Mouse (Mus musculus): ENCODE data around the gene Otulin. TPM values are rescaled to one million over a fixed set of nuclear protein-coding genes. Genes with fewer than 3 reads are reported as not detected.

Gene Otulin
- total RNA-seq, 4 experiments from 2014 or later, result 17.6 to 22.3 (median 20.1) TPM

DNA sequence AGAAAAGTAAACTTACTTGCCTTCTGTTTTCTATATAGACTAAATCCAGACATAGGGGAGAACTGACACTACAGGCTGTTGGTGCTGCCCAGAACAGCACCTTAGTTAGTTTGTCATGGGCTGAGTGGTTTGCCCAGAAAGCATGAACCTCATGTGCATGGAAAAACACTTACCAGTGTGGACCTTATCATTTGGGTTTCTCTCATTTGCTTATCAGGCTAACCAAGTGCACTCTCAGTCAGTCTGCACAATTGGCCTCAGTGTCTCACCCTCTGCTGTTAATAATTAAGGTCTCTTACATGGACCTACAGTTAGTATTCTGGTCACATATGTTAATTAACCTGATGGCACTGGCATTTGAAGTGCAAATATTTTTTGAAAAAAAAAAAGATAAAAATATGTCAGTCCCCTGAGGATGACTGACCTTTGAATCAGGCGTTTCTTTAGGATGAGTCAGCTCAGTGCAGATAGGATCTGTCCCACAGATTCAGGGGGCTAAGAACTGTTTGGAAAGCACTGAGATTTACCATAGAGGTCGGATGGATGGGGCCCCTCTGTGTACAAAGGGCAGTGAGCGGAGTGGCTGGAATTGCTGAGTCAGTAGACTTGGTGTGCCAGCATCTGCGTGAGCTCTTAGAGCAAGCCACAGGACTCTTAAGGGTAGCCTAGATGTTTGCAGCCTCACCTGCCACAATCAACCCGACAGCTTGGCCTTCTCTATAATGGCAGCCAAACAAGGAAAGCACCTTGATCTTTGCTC lies 124.2 kb downstream of the Otulin start:
- DNase-seq (ENCODE audit: low spot score in 2 of 2), result no peak

DNA sequence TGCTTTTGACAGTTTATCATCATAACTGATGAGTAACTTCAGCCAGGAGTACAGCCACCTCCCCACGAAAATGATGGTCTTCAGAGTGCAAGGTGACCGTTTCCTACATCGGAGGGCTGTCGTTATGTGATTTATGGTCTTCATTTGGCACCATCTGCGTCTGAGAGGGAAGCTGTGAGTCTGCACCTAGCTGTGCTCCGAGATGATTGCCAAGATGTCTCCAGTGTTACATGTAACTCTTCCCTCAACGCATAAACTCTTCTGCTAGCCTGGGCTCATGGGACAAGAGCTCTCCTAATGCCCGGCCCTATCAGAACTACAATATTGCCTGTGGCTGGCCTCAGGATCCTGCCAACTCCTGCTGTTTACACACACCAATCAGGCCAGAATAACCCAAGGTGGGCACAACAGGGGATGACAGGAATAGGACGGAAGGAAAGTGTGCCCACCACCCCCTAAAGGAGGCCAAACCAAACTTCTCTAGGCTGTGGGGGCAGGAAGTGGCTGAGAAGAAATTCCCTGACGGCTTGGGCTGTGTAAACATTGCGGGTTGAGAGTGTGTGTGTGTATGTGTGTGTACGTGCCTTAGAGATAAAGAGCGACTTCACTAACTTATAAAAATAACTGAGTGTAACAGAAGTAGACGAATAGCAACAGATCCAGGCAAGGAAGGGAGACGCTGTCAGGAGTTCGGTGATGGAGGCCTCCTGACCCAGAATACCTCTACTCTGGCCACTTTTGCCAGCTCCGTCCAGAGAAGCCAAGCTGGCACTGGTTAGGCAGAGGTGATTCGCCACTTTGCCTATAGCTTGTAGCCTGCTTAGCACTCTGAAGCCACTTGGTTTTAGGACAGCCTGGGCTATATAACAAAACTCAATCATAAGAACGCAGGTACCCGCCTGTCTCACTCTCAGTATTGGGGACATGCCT lies 126.4 kb downstream of the Otulin start:
- DNase-seq (ENCODE audit: low spot score in 2 of 2), result peak; percentile 31 to 53

DNA sequence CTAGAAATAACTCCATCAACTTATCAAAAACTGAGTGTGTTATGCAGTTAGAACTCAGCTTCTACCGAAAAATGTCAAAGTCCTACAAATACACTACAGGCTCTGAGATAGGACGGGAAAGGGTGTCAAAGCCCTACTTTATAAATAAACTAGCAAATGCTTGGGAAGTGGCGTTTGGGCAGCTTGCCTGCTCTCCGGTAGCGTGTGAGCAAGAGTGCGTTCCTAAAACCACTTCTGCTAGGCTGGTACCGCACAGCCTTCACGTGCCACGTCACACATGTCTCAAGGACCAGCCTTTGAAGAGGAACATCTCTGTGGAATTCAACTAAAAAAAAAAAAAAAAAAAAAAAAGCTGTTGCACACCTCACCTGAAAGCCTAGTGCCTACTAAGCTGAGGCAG lies 127.3 kb downstream of the Otulin start:
- DNase-seq (ENCODE audit: low spot score in 2 of 2), result peak in 1 of 2 experiments; percentile 24

- no peak for DNase-seq (ENCODE audit: low spot score in 2 of 2)
Observed at GRCm38 (mm10) chr15:27502338-27502737, 128.2 kb downstream of the Otulin start.

DNA sequence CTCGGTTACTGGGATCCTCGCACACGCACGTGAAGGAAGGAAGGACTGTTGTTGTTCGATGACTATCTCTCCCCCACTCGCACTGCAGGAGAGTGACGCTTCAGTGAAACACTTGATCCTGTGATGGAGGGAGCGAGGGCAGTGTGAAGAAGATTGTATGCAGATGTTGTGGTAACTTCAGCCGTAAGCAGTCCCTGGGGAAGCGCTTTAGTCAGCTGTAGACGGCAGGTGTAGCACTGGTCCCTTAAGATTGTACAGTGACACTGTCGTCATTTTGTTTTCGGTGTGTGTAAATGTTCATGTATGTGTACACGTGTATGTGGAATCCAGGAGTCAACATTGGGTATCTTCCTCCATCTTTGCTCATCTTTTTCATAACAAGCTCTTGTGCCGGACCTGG lies 130.1 kb downstream of the Otulin start:
- DNase-seq (ENCODE audit: low spot score in 2 of 2), result no peak

GRCm38 (mm10) chr15:27498078-27498477 lies 132.4 kb downstream of the Otulin start:
- DNase-seq (ENCODE audit: low spot score in 2 of 2), result no peak

DNA sequence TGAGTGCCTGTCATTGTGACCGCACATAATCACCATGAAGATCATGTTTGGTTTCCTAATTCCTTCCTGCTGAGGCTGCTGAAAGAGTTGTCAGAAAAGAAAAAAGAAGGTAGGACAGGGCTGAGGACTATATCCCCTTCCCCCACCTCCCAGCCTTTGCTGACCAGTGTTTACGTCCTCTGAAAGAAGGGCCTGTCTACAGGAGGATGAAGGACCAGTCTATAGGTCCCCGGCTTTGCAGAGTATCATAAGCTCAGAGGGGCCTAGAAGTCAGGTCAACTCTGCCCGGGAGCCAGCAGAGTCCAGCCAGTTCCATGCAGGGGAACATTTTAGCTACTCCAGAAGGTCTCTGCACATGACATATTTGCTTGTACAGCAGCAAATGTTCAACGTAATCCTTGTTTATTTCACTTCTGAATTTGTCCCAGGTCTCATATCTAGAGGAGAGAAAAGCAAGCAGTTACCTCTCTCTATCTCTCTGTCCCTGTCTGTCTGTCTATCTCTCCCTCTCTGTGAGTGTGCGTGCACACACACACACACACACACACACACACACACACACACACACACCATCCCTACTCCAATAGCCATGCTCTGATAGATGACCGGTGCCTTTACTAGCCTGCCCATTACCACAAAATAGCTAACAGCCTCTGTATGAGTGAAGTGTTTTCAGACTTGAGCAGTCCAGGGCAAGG lies 133.0 kb downstream of the Otulin start:
- no peak for DNase-seq (ENCODE audit: low spot score in 2 of 2)

DNA sequence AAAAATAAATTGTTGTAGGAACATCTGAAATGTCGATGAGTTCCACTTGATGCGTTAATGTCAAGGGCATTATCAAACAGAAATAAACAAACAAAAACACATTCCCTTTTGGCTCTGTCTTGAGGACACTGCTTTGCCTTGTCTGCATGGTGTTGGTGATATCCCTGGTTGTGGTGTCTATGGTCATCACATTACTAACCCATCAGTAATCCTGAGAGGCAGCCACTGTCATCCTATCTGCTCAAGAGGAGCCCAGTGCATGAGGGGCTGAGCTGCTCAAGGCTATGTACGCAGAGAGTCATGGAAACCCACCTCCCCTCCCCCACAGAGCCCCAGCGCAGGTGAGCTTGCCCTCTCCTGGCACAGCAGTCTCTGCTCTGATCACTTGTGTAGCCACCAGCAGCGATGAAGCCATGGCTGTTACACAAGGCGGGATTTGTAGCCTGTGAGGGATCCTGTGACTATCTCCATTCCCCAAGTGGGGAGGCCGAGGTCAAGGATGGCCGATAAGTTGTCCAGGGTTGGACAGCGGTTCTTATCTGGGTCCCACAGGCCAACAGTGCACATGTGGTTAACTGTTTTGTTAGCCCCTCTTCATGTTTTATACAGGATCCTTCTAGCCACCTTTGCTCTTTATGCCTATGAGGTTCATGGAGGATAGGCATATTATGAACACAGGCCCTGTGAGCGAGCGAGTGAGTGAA lies 133.7 kb downstream of the Otulin start:
- DNase-seq (ENCODE audit: low spot score in 2 of 2), result no peak

DNA sequence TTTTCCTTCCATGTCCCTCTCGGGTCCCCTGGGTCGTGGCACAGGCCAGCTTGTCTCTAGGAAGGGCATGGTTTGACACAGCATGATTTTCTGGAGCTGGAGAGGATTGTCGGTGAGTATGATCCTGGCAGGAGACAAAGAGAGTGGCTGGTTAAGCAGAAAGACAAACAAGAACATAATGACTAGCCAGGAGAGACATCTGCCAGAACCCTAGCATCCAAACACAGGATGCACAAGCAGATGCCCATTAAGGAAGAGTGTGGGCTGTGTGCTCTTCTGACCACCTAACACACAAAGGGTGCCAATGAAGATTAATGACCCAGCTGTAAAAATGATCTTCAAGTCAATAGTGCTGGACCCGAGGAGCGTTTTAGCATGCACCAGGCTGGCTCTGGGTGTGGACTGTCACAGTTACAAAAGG lies 134.5 kb downstream of the Otulin start:
- no peak for DNase-seq (ENCODE audit: low spot score in 2 of 2)

GRCm38 (mm10) chr15:27493516-27493915 lies 137.0 kb downstream of the Otulin start:
- DNase-seq (ENCODE audit: low spot score in 2 of 2), result no peak

DNA sequence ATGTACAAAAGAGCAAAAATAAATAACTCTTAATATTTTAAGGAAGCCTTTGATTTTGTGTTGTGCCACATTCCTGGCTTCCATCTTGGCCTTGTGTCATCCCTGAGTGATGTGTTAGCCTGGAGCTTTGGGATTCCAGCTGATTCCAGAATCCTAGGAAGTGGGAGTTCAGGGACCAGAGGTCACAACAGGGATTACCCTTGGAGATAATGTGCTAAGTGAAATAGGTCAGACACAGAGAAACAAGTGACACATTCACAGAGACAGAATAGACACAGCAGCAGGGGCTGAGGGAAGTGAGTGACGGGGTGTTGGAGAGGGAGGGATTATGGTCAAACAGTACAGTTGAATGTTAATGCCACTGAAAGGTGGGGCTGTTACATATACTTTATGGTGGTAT lies 137.8 kb downstream of the Otulin start:
- DNase-seq (ENCODE audit: low spot score in 2 of 2), result no peak

Small RNA genes lying within 50 kb of the gene (microRNA-seq; reads per million reads assigned to microRNA genes)
- gene Mir7117, result not detected

Other genes with a start within 250 kb of the Otulin start
- gene Ank, start 164.0 kb downstream of the Otulin start, total RNA-seq (2022), result 100 to 1,000 TPM; 126 to 164 (median 145) TPM
- gene Otulinl, start 50.9 kb upstream of the Otulin start, total RNA-seq (2022), result under 1 TPM; 0.22 to 0.59 (median 0.36) TPM

Data from gastrocnemius, adult 8-10 months (tissue).